Mouse (Mus musculus) spleen, adult 18-20 months (tissue): Measurements from ENCODE around the gene Mcrip2.
A peak's percentile ranks its signal among the peaks of the same experiment; 100 is the strongest.

Experiments
- DNase-seq, 2 experiments: peaks; one replicate each; pipeline ENCODE4 v3.0.0; 2022; ENCODE audit warnings: mixed read lengths in 2 of 2

Gene Mcrip2

GRCm38 (mm10) chr17:25863681-25864080 lies 4.9 kb downstream of the Mcrip2 start:
- no peak for DNase-seq

DNA sequence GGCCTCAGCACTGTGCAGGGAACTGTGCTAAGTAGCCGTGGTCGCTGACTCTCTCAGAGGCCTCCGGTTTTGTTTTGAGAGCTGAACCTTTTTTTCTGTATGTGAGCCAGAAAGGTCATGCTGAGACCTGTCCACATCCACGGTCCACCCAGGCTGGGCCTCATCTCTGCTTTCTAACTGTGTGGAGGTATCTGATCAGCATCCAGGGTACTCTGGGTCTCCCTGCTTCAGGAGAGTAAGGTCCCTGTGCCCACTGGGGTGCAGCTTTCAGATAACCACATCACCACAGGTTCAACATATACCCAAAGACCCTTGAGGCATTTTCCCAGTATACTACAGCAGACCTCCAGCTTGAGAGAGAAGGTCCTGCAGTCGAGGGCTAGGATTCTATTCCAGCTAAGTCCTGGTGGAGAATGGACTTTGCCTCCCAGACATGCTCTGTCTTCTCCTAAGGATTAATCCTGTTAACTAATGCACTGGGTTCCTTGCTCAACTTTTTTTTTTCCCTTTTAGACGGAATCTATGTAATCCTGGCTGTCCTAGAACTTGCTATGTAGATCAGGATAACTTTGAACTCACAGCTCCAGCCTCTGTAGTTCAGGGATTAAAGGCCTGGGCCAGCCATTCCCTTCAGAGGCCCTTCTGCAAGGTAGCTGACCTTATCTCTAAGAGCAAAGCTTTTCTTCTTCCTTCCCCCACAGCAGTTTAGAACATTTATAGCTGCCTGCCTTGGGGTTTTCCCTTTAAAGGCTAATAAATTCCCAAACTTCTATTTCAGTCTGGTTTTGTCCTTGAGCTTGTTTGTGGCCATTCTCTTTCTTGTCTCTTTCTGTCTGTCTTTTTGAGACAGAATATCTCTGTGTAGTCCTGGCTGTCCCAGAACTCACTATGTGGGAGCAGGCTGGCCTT lies 6.6 kb downstream of the Mcrip2 start:
- DNase-seq = no peak

DNA sequence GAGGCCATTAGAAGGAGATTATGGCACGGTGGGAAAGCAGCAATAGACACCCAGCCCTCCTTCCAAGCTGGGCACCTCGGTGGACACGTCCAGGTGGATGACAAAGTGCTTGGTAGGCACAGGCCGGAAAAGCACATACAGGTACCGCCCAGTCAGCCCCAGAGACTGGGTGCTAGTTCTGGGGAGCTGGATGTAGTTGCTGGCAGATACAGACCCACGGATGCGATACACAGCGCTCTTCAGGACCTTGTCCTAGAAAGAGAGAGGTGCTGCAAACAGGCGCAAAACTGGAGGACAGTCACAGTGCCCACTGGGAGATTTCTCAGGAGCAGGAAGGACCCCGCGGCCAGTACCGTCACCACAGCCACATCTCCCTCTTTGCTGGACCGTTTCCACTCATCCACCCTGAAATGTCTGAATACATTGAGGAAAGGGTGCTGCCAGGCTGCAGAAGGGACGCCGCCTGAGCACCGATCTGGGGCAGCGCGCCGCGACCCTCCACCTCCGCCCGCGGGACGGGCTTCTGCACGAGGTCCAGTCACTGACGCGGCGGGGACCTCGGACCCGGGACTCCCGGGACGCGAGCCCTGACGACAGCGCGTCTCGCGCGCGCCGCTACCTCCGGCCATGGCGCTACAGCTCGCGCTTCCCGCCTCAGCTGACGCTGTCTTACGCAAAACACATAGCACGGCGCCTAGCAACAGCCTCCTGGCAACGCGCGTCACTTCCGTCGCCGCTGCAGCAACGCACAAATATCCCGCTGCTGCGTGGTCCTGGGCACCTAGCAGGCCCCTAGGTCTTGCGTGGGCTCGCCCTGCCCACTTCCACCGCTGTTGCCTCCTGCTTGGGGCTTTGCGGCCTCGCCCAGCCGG lies 7.5 kb downstream of the Mcrip2 start, which contains the start of gene Wdr90:
TSS of gene Wdr90 (minus strand) at position 670 of the 872 bp plus-strand sequence.
- DNase-seq = peak; percentile 80 to 83

DNA sequence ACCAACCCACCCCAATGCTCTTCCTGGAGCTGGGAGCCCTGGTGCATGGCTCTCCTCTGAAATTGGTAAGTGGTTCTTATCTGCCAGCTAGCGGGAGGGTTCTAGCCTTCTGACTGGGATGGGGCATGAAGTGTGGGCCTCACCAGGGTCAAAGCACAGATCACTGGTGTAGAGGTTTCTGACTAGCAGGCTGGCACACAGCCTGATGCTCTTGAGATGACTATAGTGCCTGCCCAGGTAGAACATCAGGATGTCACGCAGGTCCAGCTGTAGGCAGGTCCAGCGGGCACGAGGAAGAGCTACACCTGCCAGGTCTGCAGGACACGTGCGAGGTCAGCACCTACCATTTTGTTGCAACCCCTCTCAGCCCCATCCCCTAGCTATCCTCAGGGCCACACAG lies 8.3 kb downstream of the Mcrip2 start:
- DNase-seq = no peak

DNA sequence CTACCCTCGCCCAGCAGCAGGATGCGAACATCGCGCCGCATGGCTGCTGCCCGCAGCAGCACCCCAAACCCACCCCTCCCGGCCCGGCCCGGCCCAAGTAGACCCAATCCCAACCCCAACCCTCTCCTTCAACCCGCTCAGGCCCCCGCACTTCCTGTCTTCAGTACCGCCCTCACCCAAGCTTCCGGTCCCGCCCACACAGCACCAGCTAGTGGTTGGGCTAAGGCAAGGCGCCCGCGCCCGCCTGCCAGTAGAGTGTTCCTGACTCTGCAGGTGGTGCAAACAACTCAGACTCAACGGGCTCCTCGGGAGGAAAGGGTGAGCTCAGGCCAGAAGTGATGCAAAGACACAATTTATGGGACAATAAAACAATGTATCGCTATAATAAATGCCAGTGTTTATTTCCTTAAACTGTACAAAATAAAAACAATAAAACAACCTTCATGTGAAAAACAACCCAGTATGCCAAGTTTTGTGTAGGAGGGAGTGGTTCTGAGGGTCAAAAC lies 24.1 kb downstream of the Mcrip2 start, which contains the start of gene Rhot2:
TSS of gene Rhot2 (minus strand) at position 456 of the 506 bp plus-strand sequence.
- DNase-seq = peak; percentile 91 to 94

- no peak for DNase-seq
These were observed 24.7 kb downstream of the Mcrip2 start for GRCm38 (mm10) chr17:25843636-25844395.

DNA sequence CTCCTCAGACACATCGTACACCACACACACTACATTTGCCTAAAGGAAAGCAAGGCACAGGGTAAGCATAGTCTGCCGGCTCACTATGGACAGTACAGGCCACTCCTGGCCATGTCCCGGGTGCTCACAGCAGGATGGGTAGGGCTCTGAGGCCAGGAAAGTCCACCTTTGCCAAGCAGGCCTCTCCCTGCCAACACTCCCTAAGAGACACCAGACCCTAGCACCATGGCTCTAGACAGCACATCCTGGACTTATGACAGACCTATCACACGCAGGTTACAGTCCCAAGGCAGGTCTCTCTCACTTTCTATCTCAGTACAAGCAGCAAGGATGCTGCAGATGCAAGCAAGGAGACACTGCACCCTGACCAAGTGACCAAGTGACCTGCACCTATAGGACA lies 25.4 kb downstream of the Mcrip2 start:
- no peak for DNase-seq

DNA sequence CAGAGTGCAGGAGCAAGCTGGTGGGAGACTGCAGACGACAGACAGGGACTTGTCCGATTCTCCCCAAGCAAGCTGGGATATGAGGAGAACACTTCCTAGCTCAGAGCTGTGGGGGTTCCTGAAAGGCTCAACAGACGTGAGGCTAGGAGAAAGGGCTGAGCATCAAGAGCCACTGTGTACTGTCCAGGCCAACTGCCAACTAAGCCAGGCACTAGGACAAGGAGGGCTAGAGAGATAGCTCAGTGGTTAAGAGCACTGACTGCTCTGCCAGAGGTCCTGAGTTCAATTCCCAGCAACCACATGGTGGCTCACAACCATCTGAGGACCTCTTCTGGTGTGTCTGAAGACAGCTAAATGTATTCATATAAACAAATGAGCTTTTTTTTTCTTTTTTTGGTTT lies 26.1 kb downstream of the Mcrip2 start:
- DNase-seq = no peak

DNA sequence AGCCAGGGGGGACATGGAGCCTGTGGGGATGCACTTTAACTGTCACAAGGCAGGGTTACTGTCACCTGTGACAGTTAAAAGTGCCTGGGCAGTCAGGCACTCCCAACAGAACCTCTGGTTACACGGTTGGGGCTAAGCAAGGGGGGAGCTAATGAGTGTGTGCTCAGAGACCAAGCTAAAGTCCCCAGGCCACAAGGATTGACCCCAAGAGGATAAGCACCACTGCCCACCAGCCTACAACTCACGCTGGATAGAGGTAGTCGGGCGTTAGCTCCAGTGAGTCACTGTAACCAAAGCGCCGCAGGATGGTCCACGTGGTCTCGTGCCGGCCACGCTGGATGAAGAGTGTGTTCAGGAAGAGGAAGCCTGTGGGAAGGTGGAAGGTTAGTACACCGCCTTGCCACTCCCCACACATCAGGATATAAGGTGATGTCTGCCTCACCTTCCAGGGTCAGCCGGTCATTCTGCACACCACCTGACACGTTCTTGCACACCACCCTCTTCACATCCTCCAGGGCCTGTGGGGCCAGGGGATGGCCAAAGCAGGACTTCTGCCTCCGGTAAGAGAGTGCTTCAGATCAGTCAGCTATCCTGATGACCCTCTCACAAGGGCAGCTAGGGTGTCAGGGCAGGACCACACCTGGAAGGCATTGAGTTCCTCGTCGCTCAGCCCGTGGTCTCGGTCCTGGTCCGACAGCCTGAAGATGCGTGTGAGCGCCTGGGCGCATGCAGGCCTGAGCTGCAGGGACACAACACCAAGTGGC lies 27.3 kb downstream of the Mcrip2 start, which contains the start of gene Gm20683:
TSS of gene Gm20683 (minus strand) at position 647 of the 764 bp plus-strand sequence.
- no peak for DNase-seq

DNA sequence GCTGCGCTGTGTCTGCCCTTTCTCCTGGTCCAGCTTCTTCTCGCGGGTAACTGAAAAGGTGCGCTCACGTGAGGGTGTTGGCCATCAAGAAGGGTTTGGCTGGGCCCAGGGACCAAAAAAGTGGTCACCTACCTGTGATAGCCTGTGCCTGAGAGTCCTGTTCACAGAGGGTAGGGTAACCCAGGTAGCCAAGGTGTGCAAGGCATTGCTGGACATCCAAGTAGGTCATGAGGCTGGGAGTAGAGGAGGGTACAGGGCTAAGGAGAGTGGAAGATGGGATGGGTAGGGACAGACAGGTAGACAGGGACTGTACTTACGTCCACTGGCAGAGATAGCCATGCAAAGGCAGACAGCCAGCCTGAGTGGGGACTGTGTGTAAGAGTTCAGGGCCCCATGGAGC lies 28.0 kb downstream of the Mcrip2 start:
- no peak for DNase-seq

DNA sequence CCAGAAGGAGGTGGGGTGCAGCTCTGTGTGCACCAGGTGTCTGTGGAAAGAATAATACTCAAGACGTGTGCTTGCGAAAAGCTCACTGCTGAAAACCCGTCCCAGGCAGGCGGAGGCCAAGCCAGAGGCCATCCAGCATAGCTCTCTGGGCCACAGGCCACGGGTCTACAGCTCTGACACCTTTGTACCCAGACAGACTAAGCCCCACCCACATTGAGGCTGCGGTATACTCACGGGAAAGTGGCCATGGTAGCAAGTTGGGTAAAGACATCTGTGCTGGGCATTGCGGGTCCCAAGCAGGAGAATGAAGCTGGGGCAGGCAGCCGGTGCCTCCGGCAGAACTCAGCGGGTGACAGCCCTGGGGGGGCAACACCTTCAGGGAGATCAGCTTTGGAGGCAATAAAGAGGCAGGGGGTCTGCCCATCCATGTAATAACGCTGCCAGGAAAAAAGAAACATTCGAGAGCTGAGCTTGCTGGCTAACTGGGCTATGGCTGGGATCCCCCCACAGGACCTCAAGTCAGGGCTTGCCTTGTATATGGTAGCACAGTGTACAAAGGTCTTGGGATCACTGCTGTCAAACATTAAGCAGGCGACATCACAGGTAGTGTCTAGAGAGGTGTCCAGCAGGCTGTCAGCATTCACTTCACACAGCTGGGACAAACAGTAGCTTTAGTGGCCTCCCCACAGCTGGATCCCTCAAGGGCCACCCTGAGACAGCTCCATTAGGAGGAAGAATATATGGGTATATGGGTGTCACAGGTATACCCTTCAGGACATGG lies 28.9 kb downstream of the Mcrip2 start:
- no peak for DNase-seq

GRCm38 (mm10) chr17:25838904-25839303 lies 29.7 kb downstream of the Mcrip2 start:
- DNase-seq = no peak

GRCm38 (mm10) chr17:25837533-25837932 lies 31.0 kb downstream of the Mcrip2 start:
- no peak for DNase-seq

- peak in 1 of 2 experiments; percentile 34 for DNase-seq
These were observed 31.5 kb downstream of the Mcrip2 start, which contains the start of gene Rhbdl1 for GRCm38 (mm10) chr17:25837076-25837410. Gene Rhbdl1, minus strand, starts transcription at chr17:25837295.

GRCm38 (mm10) chr17:25836397-25837075 lies 32.0 kb downstream of the Mcrip2 start:
- DNase-seq = no peak

DNA sequence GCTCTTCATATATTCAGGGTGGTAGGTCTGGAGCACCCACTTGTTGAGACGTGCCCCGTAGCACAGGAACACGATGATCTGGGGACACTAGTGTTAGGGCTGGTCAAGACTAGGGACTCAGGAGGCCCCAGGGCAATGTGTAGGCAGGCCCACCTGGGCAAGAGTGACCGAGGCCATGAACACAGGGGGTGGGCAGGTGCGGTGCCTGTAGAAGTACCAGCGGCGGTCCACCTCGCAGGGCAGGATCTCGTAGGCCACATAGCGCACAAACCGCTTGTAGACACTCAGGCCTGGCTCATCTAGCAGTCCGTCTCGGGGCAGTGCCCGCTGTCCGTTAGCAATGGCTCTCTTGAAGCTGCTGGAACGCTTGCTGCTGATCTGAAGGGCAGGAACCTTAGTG lies 32.7 kb downstream of the Mcrip2 start:
- DNase-seq = no peak

- DNase-seq = no peak
These were observed 33.3 kb downstream of the Mcrip2 start for GRCm38 (mm10) chr17:25835301-25835700.

- DNase-seq = no peak
These were observed 33.9 kb downstream of the Mcrip2 start for GRCm38 (mm10) chr17:25834595-25835222.

- DNase-seq = no peak
These were observed 34.5 kb downstream of the Mcrip2 start for GRCm38 (mm10) chr17:25833961-25834594.
